Mouse (Mus musculus) stomach, postnatal 0 days (tissue): ENCODE measurements around the gene Fry.

Experiments used
- CTCF ChIP-seq: IDR thresholded peaks from 2 replicates; pipeline ENCODE4 v1.5.1; 2016; ENCODE audit warnings: antibody characterized with exemption, low read depth, mild to moderate bottlenecking, moderate library complexity
- EP300 ChIP-seq: optimal IDR thresholded peaks from 2 replicates; pipeline ENCODE3; 2016; ENCODE audit warnings: antibody characterized with exemption

GRCm38 (mm10) chr5:150382411-150382810 is 264.0 kb downstream of the Fry start:
- TF ChIP-seq CTCF (no peak), EP300 (no peak)
